Mouse (Mus musculus) liver, embryonic 14.5 days (tissue): ENCODE measurements around the gene Fbxo42.

Experiments
- CTCF ChIP-seq: IDR thresholded peaks from 2 replicates; pipeline ENCODE4 v1.5.1; 2016; ENCODE audit warnings: antibody characterized with exemption, low read depth, control low read depth
- EP300 ChIP-seq: IDR thresholded peaks from 2 replicates; pipeline ENCODE4 v1.6.1; 2016; ENCODE audit warnings: antibody characterized with exemption, low read depth

DNA sequence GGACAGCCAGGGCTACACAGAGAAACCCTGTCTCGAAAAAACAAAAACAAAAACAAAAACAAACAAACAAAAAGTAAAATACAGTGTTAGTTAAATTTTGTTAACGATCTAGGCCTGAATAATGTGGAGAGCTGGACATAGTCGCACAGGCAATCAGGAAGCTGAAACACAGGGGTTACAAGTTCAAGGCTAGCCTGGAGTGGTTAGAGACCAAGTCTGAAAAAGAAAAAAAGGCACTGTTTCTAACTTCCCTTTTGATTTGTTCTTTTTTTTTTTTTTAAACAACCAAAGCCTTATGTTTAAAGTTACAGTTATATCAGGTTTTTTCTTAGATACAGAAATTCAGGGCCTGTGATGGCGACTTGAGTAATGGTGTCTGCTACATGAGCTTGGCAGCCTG lies 12.5 kb downstream of the Fbxo42 start:
- TF ChIP-seq EP300: no peak
- TF ChIP-seq CTCF: no peak
